Mouse (Mus musculus): ENCODE results near the gene Creb3l1. TPM values are rescaled to one million over a fixed set of nuclear protein-coding genes. Genes with fewer than 3 reads are reported as not detected.

Gene Creb3l1
- polyA plus RNA-seq (2015; fragmentation: Nextera tagmentation; extraction: Ambion mirVana): 1.1 and 1.3 TPM in 2 replicates

- H3K9me3 ChIP-seq (replicated peaks): no peaks in the 10 kb centered on the region
- peak within 1 kb of the TSS; percentile 56 for H3K4me3 ChIP-seq (replicated peaks)
- WGBS (ENCODE audit: insufficient replicate concordance): under 1% methylated on average over 19 of the region's 27 CpGs
- peaks cover 57% of the 10 kb centered on the region for H3K27me3 ChIP-seq
- H3K9ac ChIP-seq: peak within 1 kb of the TSS; percentile 8; the same call in 1 of the 2 replicates
- ATAC-seq (ENCODE audit: insufficient read depth): peak; percentile 23; the same call in 1 of the 2 replicates
- peak within 1 kb of the TSS; percentile 78 for H3K4me2 ChIP-seq
- peaks cover 13% of the 10 kb centered on the region for H3K4me1 ChIP-seq (replicated peaks)
- no peak within 1 kb of the TSS for H3K27ac ChIP-seq (replicated peaks)
- H3K36me3 ChIP-seq (replicated peaks): no peaks in the 10 kb centered on the region
Observed at GRCm38 (mm10) chr2:92024274-92024672, at the start of gene Creb3l1. TSS of gene Creb3l1 (minus strand) at chr2:92024502.

GRCm38 (mm10) chr2:92071143-92071542, 46.8 kb upstream of the Creb3l1 start:
- Histone ChIP-seq H3K36me3 (replicated peaks) (no peaks in the 10 kb centered on the region), H3K4me2 (no peak overlapping the region), H3K4me3 (replicated peaks) (no peak overlapping the region), H3K27me3 (no peaks in the 10 kb centered on the region), H3K27ac (replicated peaks) (no peak overlapping the region), H3K4me1 (replicated peaks) (no peaks in the 10 kb centered on the region), H3K9me3 (replicated peaks) (no peaks in the 10 kb centered on the region), H3K9ac (no peak overlapping the region)
- no peak for ATAC-seq (ENCODE audit: insufficient read depth)
- WGBS (ENCODE audit: insufficient replicate concordance): 67% methylated on average over 4 of the region's 4 CpGs

- Histone ChIP-seq H3K4me1 (replicated peaks) (no peaks in the 10 kb centered on the region), H3K27me3 (no peaks in the 10 kb centered on the region; the same call in 1 of the 2 replicates), H3K9me3 (replicated peaks) (no peaks in the 10 kb centered on the region), H3K4me2 (no peak overlapping the region), H3K36me3 (replicated peaks) (no peaks in the 10 kb centered on the region), H3K4me3 (replicated peaks) (no peak overlapping the region), H3K27ac (replicated peaks) (no peak overlapping the region), H3K9ac (no peak overlapping the region)
- WGBS (ENCODE audit: insufficient replicate concordance): 49% methylated on average over 5 of the region's 5 CpGs
- ATAC-seq (ENCODE audit: insufficient read depth): no peak
Observed at GRCm38 (mm10) chr2:92069630-92070029, 45.3 kb upstream of the Creb3l1 start.

- H3K9ac ChIP-seq: no peak overlapping the region
- H3K9me3 ChIP-seq (replicated peaks): no peaks in the 10 kb centered on the region
- 50% methylated on average over 3 of the region's 3 CpGs for WGBS (ENCODE audit: insufficient replicate concordance)
- no peaks in the 10 kb centered on the region for H3K4me1 ChIP-seq (replicated peaks)
- no peaks in the 10 kb centered on the region for H3K36me3 ChIP-seq (replicated peaks)
- peaks cover 5% of the 10 kb centered on the region; the same call in 1 of the 2 replicates for H3K27me3 ChIP-seq
- no peak overlapping the region for H3K27ac ChIP-seq (replicated peaks)
- ATAC-seq (ENCODE audit: insufficient read depth): no peak
- no peak overlapping the region for H3K4me3 ChIP-seq (replicated peaks)
- H3K4me2 ChIP-seq: no peak overlapping the region
Observed at GRCm38 (mm10) chr2:92067600-92067999, 43.3 kb upstream of the Creb3l1 start.

GRCm38 (mm10) chr2:92066899-92067298, 42.6 kb upstream of the Creb3l1 start:
- 29% methylated on average over 1 of the region's 1 CpGs for WGBS (ENCODE audit: insufficient replicate concordance)
- Histone ChIP-seq H3K4me3 (replicated peaks) (no peak overlapping the region), H3K27me3 (peaks cover 12% of the 10 kb centered on the region), H3K36me3 (replicated peaks) (no peaks in the 10 kb centered on the region), H3K4me1 (replicated peaks) (no peaks in the 10 kb centered on the region), H3K4me2 (no peak overlapping the region), H3K27ac (replicated peaks) (no peak overlapping the region), H3K9me3 (replicated peaks) (no peaks in the 10 kb centered on the region), H3K9ac (no peak overlapping the region)
- no peak for ATAC-seq (ENCODE audit: insufficient read depth)

- no peak overlapping the region for H3K4me2 ChIP-seq
- H3K36me3 ChIP-seq (replicated peaks): no peaks in the 10 kb centered on the region
- no peak overlapping the region for H3K27ac ChIP-seq (replicated peaks)
- no peaks in the 10 kb centered on the region for H3K9me3 ChIP-seq (replicated peaks)
- peaks cover 21% of the 10 kb centered on the region for H3K27me3 ChIP-seq
- no peak overlapping the region for H3K4me3 ChIP-seq (replicated peaks)
- no peak overlapping the region for H3K9ac ChIP-seq
- WGBS (ENCODE audit: insufficient replicate concordance): 45% methylated on average over 6 of the region's 6 CpGs
- no peak for ATAC-seq (ENCODE audit: insufficient read depth)
- no peaks in the 10 kb centered on the region for H3K4me1 ChIP-seq (replicated peaks)
Observed at GRCm38 (mm10) chr2:92065938-92066337, 41.6 kb upstream of the Creb3l1 start.

GRCm38 (mm10) chr2:92065269-92065888, 41.1 kb upstream of the Creb3l1 start:
- WGBS (ENCODE audit: insufficient replicate concordance): 32% methylated on average over 8 of the region's 8 CpGs
- Histone ChIP-seq H3K36me3 (replicated peaks) (no peaks in the 10 kb centered on the region), H3K27me3 (peaks cover 27% of the 10 kb centered on the region), H3K27ac (replicated peaks) (no peak overlapping the region), H3K4me1 (replicated peaks) (no peaks in the 10 kb centered on the region), H3K4me3 (replicated peaks) (no peak overlapping the region), H3K9ac (no peak overlapping the region), H3K4me2 (no peak overlapping the region), H3K9me3 (replicated peaks) (no peaks in the 10 kb centered on the region)
- ATAC-seq (ENCODE audit: insufficient read depth): no peak

GRCm38 (mm10) chr2:92063106-92063505, 38.8 kb upstream of the Creb3l1 start:
- Histone ChIP-seq H3K4me3 (replicated peaks) (no peak overlapping the region), H3K36me3 (replicated peaks) (no peaks in the 10 kb centered on the region), H3K9me3 (replicated peaks) (no peaks in the 10 kb centered on the region), H3K9ac (no peak overlapping the region), H3K27me3 (peaks cover 50% of the 10 kb centered on the region), H3K4me2 (no peak overlapping the region), H3K27ac (replicated peaks) (no peak overlapping the region), H3K4me1 (replicated peaks) (peaks cover 16% of the 10 kb centered on the region)
- 47% methylated on average over 5 of the region's 5 CpGs for WGBS (ENCODE audit: insufficient replicate concordance)
- no peak for ATAC-seq (ENCODE audit: insufficient read depth)

GRCm38 (mm10) chr2:92061337-92061736, 37.0 kb upstream of the Creb3l1 start:
- H3K4me3 ChIP-seq (replicated peaks): no peak overlapping the region
- 66% methylated on average over 5 of the region's 5 CpGs for WGBS (ENCODE audit: insufficient replicate concordance)
- no peak for ATAC-seq (ENCODE audit: insufficient read depth)
- H3K27me3 ChIP-seq: peaks cover 66% of the 10 kb centered on the region
- H3K36me3 ChIP-seq (replicated peaks): no peaks in the 10 kb centered on the region
- peaks cover 16% of the 10 kb centered on the region for H3K4me1 ChIP-seq (replicated peaks)
- no peak overlapping the region for H3K9ac ChIP-seq
- no peaks in the 10 kb centered on the region for H3K9me3 ChIP-seq (replicated peaks)
- no peak overlapping the region for H3K4me2 ChIP-seq
- H3K27ac ChIP-seq (replicated peaks): no peak overlapping the region

GRCm38 (mm10) chr2:92060291-92060690, 36.0 kb upstream of the Creb3l1 start:
- Histone ChIP-seq H3K4me3 (replicated peaks) (peak overlapping the region; percentile 54), H3K4me2 (peak overlapping the region; percentile 82)
- no peak for ATAC-seq (ENCODE audit: insufficient read depth)

GRCm38 (mm10) chr2:92059481-92060220, 35.3 kb upstream of the Creb3l1 start:
- H3K4me3 ChIP-seq (replicated peaks): peak overlapping the region; percentile 54
- H3K9me3 ChIP-seq (replicated peaks): no peaks in the 10 kb centered on the region
- H3K9ac ChIP-seq: 0 out of 2 replicates have a peak overlapping the region, but pooled peaks have one; percentile 18
- H3K27ac ChIP-seq (replicated peaks): no peak overlapping the region
- peaks cover 28% of the 10 kb centered on the region for H3K4me1 ChIP-seq (replicated peaks)
- peaks cover 82% of the 10 kb centered on the region for H3K27me3 ChIP-seq
- ATAC-seq (ENCODE audit: insufficient read depth): peak; percentile 13
- H3K36me3 ChIP-seq (replicated peaks): no peaks in the 10 kb centered on the region
- under 1% methylated on average over 62 of the region's 63 CpGs for whole genome bisulfite sequencing (ENCODE audit: insufficient replicate concordance)
- peak overlapping the region; percentile 82 for H3K4me2 ChIP-seq

More at GRCm38 (mm10) chr2:92060291-92060690, 36.0 kb upstream of the Creb3l1 start:
- 16% methylated on average over 6 of the region's 6 CpGs for WGBS (ENCODE audit: insufficient replicate concordance)
- H3K36me3 ChIP-seq (replicated peaks): no peaks in the 10 kb centered on the region
- no peak overlapping the region for H3K9ac ChIP-seq
- H3K27me3 ChIP-seq: peaks cover 76% of the 10 kb centered on the region
- no peaks in the 10 kb centered on the region for H3K9me3 ChIP-seq (replicated peaks)
- H3K4me1 ChIP-seq (replicated peaks): peaks cover 26% of the 10 kb centered on the region
- no peak overlapping the region for H3K27ac ChIP-seq (replicated peaks)
